Mouse (Mus musculus): ENCODE data around the gene Gm36245.

DNA sequence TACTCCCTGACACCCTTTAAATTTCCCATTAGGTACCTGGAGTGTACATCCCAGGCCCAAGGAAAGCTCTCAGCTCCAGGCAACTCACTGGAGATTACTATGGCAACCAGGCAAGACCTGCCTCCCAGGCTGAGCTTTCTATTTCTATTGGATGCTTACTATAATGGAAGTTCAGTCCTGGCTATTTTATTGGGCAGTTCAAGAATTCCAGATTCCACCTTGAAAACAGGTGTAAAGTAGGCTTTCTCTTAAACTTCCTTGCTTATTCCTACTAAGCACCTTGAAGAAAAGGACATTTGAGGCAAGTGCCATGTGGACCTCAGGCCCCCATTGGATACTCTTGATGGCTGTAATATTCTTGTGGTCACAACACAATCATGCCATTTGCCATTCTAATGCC, 37.3 kb upstream of the Gm36245 start, which contains the start of gene 1700025B11Rik:
- TF ChIP-seq CTCF (IDR thresholded peaks at IDR 0.05; ENCODE audit: control insufficient read depth, insufficient read depth, insufficient read length) (no peak), USF1 (IDR thresholded peaks at IDR 0.05; ENCODE audit: low read depth) (no peak), MYOD1 (IDR thresholded peaks at IDR 0.05; ENCODE audit: control insufficient read depth, insufficient read length, low read depth) (no peak), MAX (IDR thresholded peaks at IDR 0.05) (no peak), CEBPB (IDR thresholded peaks at IDR 0.05; ENCODE audit: low read depth) (no peak), MYOG (IDR thresholded peaks at IDR 0.05; ENCODE audit: control insufficient read depth, extremely low read depth, insufficient read length) (no peak)

Data from C2C12 (cell line).